Mouse (Mus musculus) left cerebral cortex, postnatal 4 days (tissue): Measurements from ENCODE around the gene Hivep1. TPM values are rescaled to one million over a fixed set of nuclear protein-coding genes. Genes with fewer than 3 reads are reported as not detected.

Experiments used
- DNase-seq: peaks from one replicate; pipeline ENCODE4 v3.0.0-alpha.2; 2022
- intact Hi-C: fragments of 180-260 bp; cut with DNase I; formaldehyde crosslinking; loops from one replicate; pipeline ENCODE4 v1.15.1; 2025
- total RNA-seq, 2 experiments: library from RNA; stranded (reverse); gene quantifications; 2 replicates each; pipeline ENCODE4 v1.2.3; 2021

Hivep1 gene
- total RNA-seq, 2 experiments from 2014 or later = 84.3 to 84.9 TPM

DNA sequence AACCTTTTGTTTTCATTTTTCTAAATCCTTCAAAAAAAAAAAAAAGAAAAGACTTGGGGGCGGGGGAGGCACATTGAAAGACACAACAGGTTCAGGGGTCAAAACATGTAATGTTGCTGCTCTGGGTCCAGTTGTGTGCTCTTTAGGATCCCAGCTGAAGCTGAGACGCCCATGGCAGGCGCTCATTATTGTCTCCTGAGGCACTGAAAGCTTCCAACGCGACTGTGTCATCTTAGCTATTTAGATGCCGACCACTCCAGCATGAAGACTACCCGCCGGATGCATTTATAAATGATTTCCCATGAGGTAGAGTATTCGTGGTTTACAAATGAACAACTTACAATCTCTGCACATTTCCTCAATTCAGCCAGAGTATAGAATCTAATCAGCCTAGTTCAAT lies 141.2 kb downstream of the Hivep1 start:
- intact Hi-C loops = no loop called here
- DNase-seq = no peak

DNA sequence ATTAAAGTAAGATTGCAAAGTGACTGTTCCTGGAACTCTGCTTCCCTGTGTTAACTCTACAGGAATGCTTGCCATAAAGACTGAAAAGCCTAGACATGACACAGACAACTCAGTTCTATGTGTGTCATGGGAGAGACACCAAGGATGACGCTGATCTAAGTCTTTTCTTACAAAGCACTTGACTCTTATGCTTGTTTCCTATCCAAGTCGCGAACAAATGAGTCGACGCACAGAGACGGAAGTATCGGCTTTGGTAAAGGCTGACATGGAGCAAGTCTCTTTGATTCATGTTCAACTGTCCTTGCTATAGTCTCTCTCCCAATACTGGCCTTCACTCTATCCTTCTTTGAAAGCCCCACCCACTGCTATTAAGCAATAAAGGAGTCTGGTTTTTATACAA lies 143.8 kb downstream of the Hivep1 start:
- no peak for DNase-seq
- intact Hi-C loops = no loop called here

DNA sequence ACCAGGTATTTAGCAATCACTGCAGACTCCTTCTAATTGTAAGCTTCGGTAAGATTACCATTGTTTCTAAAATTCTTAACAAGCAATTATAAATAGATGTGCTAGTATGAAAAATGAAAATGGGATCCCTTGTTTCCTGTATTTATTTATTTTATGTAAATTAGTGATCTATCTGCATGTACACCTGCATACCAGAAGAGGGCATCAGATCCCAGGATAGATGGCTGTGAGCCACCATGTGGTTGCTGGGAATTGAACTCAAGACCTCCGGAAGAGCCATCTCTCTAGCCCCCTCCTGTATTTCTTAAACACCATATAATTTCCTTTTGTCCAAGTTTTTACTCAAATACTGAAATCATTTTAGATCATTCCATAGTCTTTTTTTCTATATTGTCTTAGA lies 145.8 kb downstream of the Hivep1 start:
- no peak for DNase-seq
- intact Hi-C loops = no loop called here

GRCm38 (mm10) chr13:42213556-42213955 lies 161.7 kb downstream of the Hivep1 start:
- intact Hi-C loops = no loop called here

GRCm38 (mm10) chr13:42222401-42222800 lies 170.6 kb downstream of the Hivep1 start:
- intact Hi-C loops = no loop called here
- no peak for DNase-seq

More at GRCm38 (mm10) chr13:42213556-42213955, 161.7 kb downstream of the Hivep1 start:
- no peak for DNase-seq

DNA sequence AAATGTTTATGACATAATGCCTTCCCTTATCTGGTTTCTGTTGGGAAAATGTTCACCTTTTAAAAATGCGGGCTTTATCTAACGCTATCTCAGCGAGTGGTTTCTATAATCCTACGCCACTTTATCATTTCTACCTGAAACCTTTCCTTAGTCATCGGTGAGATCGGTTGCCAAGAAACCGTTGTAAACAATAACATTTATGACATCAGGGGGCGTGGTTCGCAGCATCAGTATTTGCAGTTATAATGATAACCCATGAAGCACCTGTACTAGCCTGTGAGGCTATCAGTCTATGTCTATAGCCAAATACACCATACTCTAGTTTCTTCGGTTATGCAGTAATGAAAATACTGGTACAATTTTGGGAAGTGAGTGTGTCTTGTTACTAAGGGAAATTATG lies 177.0 kb downstream of the Hivep1 start:
- intact Hi-C loops = no loop called here
- no peak for DNase-seq

DNA sequence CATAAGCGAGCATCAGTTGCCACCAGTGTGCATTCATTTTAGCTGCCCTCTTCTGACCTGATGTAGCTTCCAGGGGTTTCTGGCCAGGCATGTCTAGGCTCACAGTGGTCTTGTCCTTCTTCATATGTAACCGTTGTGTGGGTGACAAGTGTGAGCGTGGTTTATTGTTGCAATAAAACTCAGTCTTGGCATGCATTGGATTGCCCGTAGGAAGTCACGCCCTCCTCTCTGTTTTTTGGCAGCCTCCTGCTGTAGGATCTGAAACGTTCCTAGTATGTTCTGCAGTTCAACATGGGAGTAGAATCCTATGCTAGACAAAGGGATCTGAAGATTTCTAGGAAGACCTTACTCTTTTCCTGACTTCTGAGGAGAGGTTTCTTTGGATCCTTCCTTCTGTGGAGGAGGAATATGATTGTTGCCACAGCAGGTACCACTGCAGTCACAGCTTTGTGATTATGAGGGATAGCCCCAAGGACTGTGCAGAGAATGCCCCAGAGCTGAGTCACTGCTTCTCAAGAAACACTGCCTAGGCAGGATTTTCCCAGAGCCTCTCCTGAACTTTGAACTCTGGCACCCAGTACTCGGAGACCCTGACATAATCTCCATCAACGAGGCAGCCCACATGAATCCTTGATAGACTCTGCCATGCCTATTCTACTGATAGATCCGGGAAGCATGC lies 182.1 kb downstream of the Hivep1 start:
- no peak for DNase-seq
- intact Hi-C loops = no loop called here

DNA sequence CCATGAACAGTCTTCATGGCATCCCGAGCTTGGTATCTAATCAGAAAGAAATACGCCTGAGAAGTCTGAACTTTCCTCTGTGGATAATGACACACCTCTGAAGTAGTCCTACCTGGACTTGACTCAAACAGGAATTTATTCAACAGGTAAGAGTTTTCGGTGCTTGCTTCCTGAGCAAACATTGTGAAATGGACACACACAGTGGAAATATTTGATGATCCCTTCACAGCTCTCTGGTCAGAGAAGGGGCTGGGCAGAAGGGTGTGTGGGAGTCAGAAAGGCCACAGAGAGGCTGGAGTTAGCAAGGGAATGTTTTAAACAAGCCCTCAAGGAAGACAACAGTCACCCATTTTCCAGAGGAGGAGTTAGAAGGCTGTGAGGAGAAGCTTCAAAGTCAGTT lies 186.7 kb downstream of the Hivep1 start:
- no peak for DNase-seq
- intact Hi-C loops = no loop called here

GRCm38 (mm10) chr13:42242131-42242530 lies 190.3 kb downstream of the Hivep1 start:
- DNase-seq = no peak
- intact Hi-C loops = no loop called here

Other genes with a start within 250 kb of the Hivep1 start
- not detected for gene Adtrp, start 204.3 kb upstream of the Hivep1 start, total RNA-seq
- 1 to 10 TPM; 1.4 to 1.9 TPM for gene Edn1, start 249.5 kb downstream of the Hivep1 start, total RNA-seq